Mouse (Mus musculus) heart, embryonic 15.5 days (tissue): ENCODE results near the gene Gucy2g. TPM values are rescaled to one million over a fixed set of nuclear protein-coding genes. Genes with fewer than 3 reads are reported as not detected.

Experiments used
- ATAC-seq: fragments of 200-750 bp; cut with Nextera tagmentation; replicated peaks from 2 replicates; pipeline ENCODE4 v1.8.0; 2017; ENCODE audit warnings: low read depth, moderate TSS enrichment; ENCODE audit not compliant: insufficient number of reproducible peaks, insufficient read depth, low FRiP score
- H3K27ac ChIP-seq: fragments of 300-500 bp; sonication (generic); 2 replicates; pipeline ENCODE4 v1.5.1; 2015; ENCODE audit warnings: mild to moderate bottlenecking, inconsistent platforms
- H3K27me3 ChIP-seq: fragments of 300-500 bp; sonication (generic); 2 replicates; pipeline ENCODE4 v1.6.1; 2015; ENCODE audit warnings: inconsistent platforms
- H3K36me3 ChIP-seq: fragments of 300-500 bp; sonication (generic); 2 replicates; pipeline ENCODE4 v1.6.1; 2015; ENCODE audit warnings: mild to moderate bottlenecking, inconsistent platforms
- H3K4me1 ChIP-seq: fragments of 300-500 bp; sonication (generic); replicated peaks from 2 replicates; pipeline ENCODE4 v1.6.1; 2015; ENCODE audit warnings: inconsistent platforms
- H3K4me2 ChIP-seq: fragments of 300-500 bp; sonication (generic); 2 replicates; pipeline ENCODE4 v1.6.1; 2015; ENCODE audit warnings: inconsistent platforms, mild to moderate bottlenecking, moderate library complexity
- H3K4me3 ChIP-seq: fragments of 300-500 bp; sonication (generic); 2 replicates; pipeline ENCODE4 v1.5.1; 2015; ENCODE audit warnings: mild to moderate bottlenecking, inconsistent platforms
- H3K9ac ChIP-seq: fragments of 300-500 bp; sonication (generic); 2 replicates; pipeline ENCODE4 v1.6.1; 2015; ENCODE audit warnings: mild to moderate bottlenecking, inconsistent platforms
- H3K9me3 ChIP-seq: fragments of 300-500 bp; sonication (generic); replicated peaks from 2 replicates; pipeline ENCODE4 v1.6.1; 2016; ENCODE audit warnings: inconsistent platforms
- WGBS: fragments of 180-500 bp; shearing (Covaris S2); methylation state at CpG from one replicate; pipeline ENCODE4 v1.1.7; 2015; ENCODE audit warnings: mixed read lengths; 5-methylcytosine and 5-hydroxymethylcytosine counted together
- polyA plus RNA-seq: library from polyadenylated mRNA; unstranded; fragments of >200 nt; fragmentation: Nextera tagmentation; extraction: Ambion mirVana; gene quantifications from 2 replicates; pipeline ENCODE4 v1.2.1, GENCODE M21; 2015

Gucy2g gene
- polyA plus RNA-seq, 1 experiment from 2014 or later, result not detected

- Histone ChIP-seq H3K4me1 (peaks cover 9% of the 10 kb centered on the region), H3K36me3 (no peaks in the 10 kb centered on the region), H3K27ac (no peak overlapping the region), H3K4me3 (no peak overlapping the region), H3K27me3 (no peaks in the 10 kb centered on the region), H3K9me3 (no peaks in the 10 kb centered on the region), H3K4me2 (no peak overlapping the region), H3K9ac (no peak overlapping the region)
- WGBS, result 59% methylated on average over 5 of the region's 5 CpGs
- no peak for ATAC-seq
Observed at GRCm38 (mm10) chr19:55247563-55247962, 6.5 kb upstream of the Gucy2g start.

DNA sequence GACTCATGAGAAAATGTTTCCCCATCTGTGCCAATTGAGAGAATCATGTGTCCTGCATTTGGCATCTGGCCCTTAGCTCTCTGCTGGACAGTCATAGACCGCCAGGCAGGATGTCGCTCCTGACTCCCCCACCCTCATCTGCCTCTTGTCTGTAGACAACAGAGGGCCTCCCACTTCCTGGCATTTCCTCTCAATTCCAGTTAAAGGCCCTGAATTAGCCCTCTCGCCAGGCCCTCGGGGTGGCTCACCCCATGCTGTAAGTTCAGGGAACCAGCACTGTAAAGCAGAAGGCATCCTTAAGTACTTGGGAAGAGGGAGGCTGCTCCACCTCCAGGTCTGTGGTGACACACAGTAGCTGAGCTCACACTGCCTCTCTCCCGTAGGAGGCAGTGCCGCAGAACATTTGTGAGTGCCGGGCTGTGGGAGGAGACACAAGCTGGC lies 3.8 kb upstream of the Gucy2g start:
- no peak overlapping the region for H3K4me3 ChIP-seq
- peaks cover 9% of the 10 kb centered on the region for H3K4me1 ChIP-seq
- no peak overlapping the region for H3K9ac ChIP-seq
- H3K4me2 ChIP-seq, result 0 out of 2 replicates have a peak overlapping the region, but pooled peaks have one; percentile 20
- no peaks in the 10 kb centered on the region for H3K27me3 ChIP-seq
- no peaks in the 10 kb centered on the region for H3K9me3 ChIP-seq
- ATAC-seq, result peak; percentile 89
- 18% methylated on average over 7 of the region's 7 CpGs for WGBS
- H3K36me3 ChIP-seq, result no peaks in the 10 kb centered on the region
- peak overlapping the region; percentile 76 for H3K27ac ChIP-seq

DNA sequence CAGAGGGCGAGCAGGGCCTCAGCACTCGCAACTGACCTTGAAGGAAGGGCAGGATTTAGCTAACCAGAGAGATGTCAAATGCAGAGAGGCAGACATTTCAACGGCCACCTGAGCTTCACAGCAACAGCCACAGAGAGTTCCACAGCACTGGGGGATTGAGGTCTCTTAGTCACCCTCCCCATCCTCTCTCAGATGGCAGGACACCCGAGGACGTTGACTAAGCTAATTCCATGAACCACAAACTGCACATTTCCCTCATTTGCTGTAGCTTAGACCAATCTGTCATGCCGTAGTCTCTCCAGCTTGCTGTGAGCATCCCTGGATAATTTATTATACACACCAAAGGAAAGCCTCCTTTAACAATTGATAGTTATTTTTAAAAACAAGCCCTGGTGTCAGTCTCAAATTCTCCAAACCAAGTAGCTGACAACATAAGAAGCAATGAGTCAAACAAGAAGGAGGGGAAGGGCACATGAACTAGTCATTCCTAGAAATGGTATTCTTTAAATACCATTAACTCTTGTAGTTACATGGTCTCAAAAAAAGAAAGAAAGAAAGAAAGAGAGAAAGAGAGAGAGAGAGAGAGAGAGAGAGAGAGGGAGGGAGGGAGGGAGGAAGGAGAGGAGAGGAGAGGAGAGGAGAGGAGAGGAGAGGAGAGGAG lies 1.1 kb downstream of the Gucy2g start:
- no peak for ATAC-seq
- no peaks in the 10 kb centered on the region for H3K27me3 ChIP-seq
- no peak overlapping the region for H3K27ac ChIP-seq
- H3K4me2 ChIP-seq, result no peak overlapping the region
- WGBS, result 54% methylated on average over 6 of the region's 6 CpGs
- no peak overlapping the region for H3K9ac ChIP-seq
- H3K9me3 ChIP-seq, result no peaks in the 10 kb centered on the region
- H3K4me1 ChIP-seq, result peaks cover 6% of the 10 kb centered on the region
- no peak overlapping the region for H3K4me3 ChIP-seq
- H3K36me3 ChIP-seq, result no peaks in the 10 kb centered on the region

- 73% methylated on average over 5 of the region's 5 CpGs for WGBS
- Histone ChIP-seq H3K36me3 (no peaks in the 10 kb centered on the region), H3K9me3 (no peaks in the 10 kb centered on the region), H3K4me1 (0 out of 2 replicates have a peak, but pooled peaks cover 6% of the 10 kb centered on the region), H3K27ac (no peak overlapping the region), H3K27me3 (no peaks in the 10 kb centered on the region), H3K4me3 (no peak overlapping the region), H3K4me2 (no peak overlapping the region), H3K9ac (no peak overlapping the region)
- ATAC-seq, result no peak
Observed at GRCm38 (mm10) chr19:55236564-55236963, 4.5 kb downstream of the Gucy2g start.

DNA sequence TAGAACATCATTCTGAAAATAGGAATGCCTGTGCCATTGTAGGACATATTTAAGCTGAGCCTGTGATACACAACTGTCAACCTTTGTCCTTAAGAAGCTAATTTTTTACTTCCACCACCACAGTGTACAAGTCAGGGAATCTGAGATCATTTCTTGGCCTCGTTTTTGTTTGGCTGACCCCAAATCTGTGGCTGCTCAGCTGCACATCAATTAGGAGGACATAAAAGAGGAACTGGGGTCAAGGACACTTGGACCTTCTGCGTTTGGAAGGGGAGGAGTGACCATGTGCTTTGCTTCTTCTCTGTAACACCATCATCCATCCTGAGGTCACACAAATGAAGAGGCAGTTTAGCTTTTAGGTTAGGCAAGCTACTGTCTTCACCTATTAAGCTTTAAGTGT lies 5.0 kb downstream of the Gucy2g start:
- Histone ChIP-seq H3K9me3 (no peaks in the 10 kb centered on the region), H3K27me3 (no peaks in the 10 kb centered on the region), H3K4me1 (0 out of 2 replicates have a peak, but pooled peaks cover 6% of the 10 kb centered on the region), H3K36me3 (no peaks in the 10 kb centered on the region), H3K27ac (no peak overlapping the region), H3K9ac (no peak overlapping the region), H3K4me2 (no peak overlapping the region), H3K4me3 (no peak overlapping the region)
- 34% methylated on average over 2 of the region's 2 CpGs for WGBS
- ATAC-seq, result no peak

GRCm38 (mm10) chr19:55232136-55232535 lies 8.9 kb downstream of the Gucy2g start:
- Histone ChIP-seq H3K9me3 (no peaks in the 10 kb centered on the region), H3K27me3 (no peaks in the 10 kb centered on the region), H3K4me3 (no peak overlapping the region), H3K9ac (no peak overlapping the region), H3K36me3 (no peaks in the 10 kb centered on the region), H3K4me2 (no peak overlapping the region), H3K4me1 (0 out of 2 replicates have a peak, but pooled peaks cover 4% of the 10 kb centered on the region), H3K27ac (no peak overlapping the region)
- peak; percentile 39; the same call in 1 of the 2 replicates for ATAC-seq
- WGBS, result 35% methylated on average over 8 of the region's 8 CpGs

DNA sequence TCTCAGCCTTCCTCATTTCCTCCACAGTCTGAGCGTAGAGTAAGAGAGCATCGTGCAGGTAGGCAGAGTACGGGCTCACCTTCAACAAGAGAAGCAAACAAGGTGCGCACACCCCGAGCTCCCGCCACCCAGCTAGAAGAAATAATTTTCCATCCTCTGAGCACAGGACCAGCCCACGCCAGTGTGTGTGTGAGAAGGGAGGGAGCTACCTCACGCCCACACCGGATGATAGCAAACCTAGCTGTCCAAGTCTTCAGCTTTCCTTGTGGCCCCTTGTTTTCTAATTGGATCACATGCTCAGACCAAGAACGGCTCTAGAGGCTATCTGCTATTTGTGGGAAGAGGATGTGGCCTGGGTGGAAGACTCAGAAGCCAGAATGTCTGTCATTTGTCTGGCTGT lies 10.0 kb downstream of the Gucy2g start:
- Histone ChIP-seq H3K4me1 (0 out of 2 replicates have a peak, but pooled peaks cover 4% of the 10 kb centered on the region), H3K27me3 (no peaks in the 10 kb centered on the region), H3K27ac (no peak overlapping the region), H3K9me3 (no peaks in the 10 kb centered on the region), H3K4me3 (no peak overlapping the region), H3K4me2 (no peak overlapping the region), H3K36me3 (no peaks in the 10 kb centered on the region), H3K9ac (no peak overlapping the region)
- ATAC-seq, result no peak
- WGBS, result 64% methylated on average over 10 of the region's 10 CpGs

GRCm38 (mm10) chr19:55227135-55227534 lies 13.9 kb downstream of the Gucy2g start:
- 76% methylated on average over 7 of the region's 7 CpGs for WGBS

GRCm38 (mm10) chr19:55226621-55227020 lies 14.4 kb downstream of the Gucy2g start:
- no peak for ATAC-seq
- H3K4me1 ChIP-seq, result no peaks in the 10 kb centered on the region
- no peaks in the 10 kb centered on the region for H3K36me3 ChIP-seq
- H3K27ac ChIP-seq, result no peak overlapping the region
- no peak overlapping the region for H3K4me3 ChIP-seq
- H3K27me3 ChIP-seq, result 0 out of 2 replicates have a peak, but pooled peaks cover 6% of the 10 kb centered on the region
- H3K9ac ChIP-seq, result no peak overlapping the region
- 70% methylated on average over 5 of the region's 5 CpGs for WGBS
- no peaks in the 10 kb centered on the region for H3K9me3 ChIP-seq
- H3K4me2 ChIP-seq, result no peak overlapping the region

More at GRCm38 (mm10) chr19:55227135-55227534, 13.9 kb downstream of the Gucy2g start:
- H3K9me3 ChIP-seq, result no peaks in the 10 kb centered on the region
- 0 out of 2 replicates have a peak, but pooled peaks cover 6% of the 10 kb centered on the region for H3K27me3 ChIP-seq
- no peak overlapping the region for H3K27ac ChIP-seq
- ATAC-seq, result no peak
- 0 out of 2 replicates have a peak, but pooled peaks cover 3% of the 10 kb centered on the region for H3K4me1 ChIP-seq
- H3K36me3 ChIP-seq, result no peaks in the 10 kb centered on the region
- no peak overlapping the region for H3K9ac ChIP-seq
- no peak overlapping the region for H3K4me3 ChIP-seq
- H3K4me2 ChIP-seq, result no peak overlapping the region

- no peak overlapping the region for H3K9ac ChIP-seq
- ATAC-seq, result no peak
- WGBS, result 83% methylated on average over 9 of the region's 9 CpGs
- H3K36me3 ChIP-seq, result no peaks in the 10 kb centered on the region
- H3K27ac ChIP-seq, result no peak overlapping the region
- 0 out of 2 replicates have a peak, but pooled peaks cover 6% of the 10 kb centered on the region for H3K27me3 ChIP-seq
- no peak overlapping the region for H3K4me2 ChIP-seq
- no peak overlapping the region for H3K4me3 ChIP-seq
- peaks cover 18% of the 10 kb centered on the region for H3K4me1 ChIP-seq
- H3K9me3 ChIP-seq, result no peaks in the 10 kb centered on the region
Observed at GRCm38 (mm10) chr19:55222268-55222667, 18.8 kb downstream of the Gucy2g start.

- WGBS, result 80% methylated on average over 6 of the region's 6 CpGs
- H3K9ac ChIP-seq, result no peak overlapping the region
- no peaks in the 10 kb centered on the region for H3K9me3 ChIP-seq
- H3K36me3 ChIP-seq, result no peaks in the 10 kb centered on the region
- peaks cover 19% of the 10 kb centered on the region for H3K4me1 ChIP-seq
- no peak for ATAC-seq
- no peak overlapping the region for H3K4me2 ChIP-seq
- 0 out of 2 replicates have a peak, but pooled peaks cover 6% of the 10 kb centered on the region for H3K27me3 ChIP-seq
- no peak overlapping the region for H3K4me3 ChIP-seq
- no peak overlapping the region for H3K27ac ChIP-seq
Observed at GRCm38 (mm10) chr19:55221208-55221607, 19.8 kb downstream of the Gucy2g start.

DNA sequence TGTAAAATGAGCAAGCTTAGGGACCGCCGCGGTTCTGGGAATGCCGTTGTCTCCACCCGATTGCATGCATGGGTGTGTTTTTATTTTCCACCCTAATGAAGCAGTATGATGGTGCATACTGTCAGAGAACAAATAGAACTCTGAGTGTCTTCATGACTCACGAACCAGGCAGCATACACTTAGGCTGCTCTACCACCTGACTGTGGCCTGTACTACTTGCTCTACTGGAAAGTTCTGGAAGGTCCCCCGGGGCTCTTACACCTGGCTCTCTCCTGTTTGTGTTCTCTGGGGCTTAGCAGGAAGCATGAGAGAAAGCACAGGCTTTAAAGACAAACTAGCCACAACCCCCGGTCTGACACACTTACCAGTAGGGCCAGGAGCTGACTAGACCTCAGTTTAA lies 21.7 kb downstream of the Gucy2g start:
- no peak overlapping the region for H3K4me3 ChIP-seq
- peak overlapping the region; percentile 68 for H3K4me2 ChIP-seq
- 0 out of 2 replicates have a peak, but pooled peaks cover 6% of the 10 kb centered on the region for H3K27me3 ChIP-seq
- WGBS, result 71% methylated on average over 8 of the region's 8 CpGs
- H3K27ac ChIP-seq, result no peak overlapping the region
- no peaks in the 10 kb centered on the region for H3K9me3 ChIP-seq
- H3K9ac ChIP-seq, result no peak overlapping the region
- H3K4me1 ChIP-seq, result peaks cover 19% of the 10 kb centered on the region
- no peak for ATAC-seq
- H3K36me3 ChIP-seq, result no peaks in the 10 kb centered on the region
